Mouse (Mus musculus) liver, postnatal 0 days (tissue): ENCODE results near the gene Itm2b.

Source experiments
- CTCF ChIP-seq: sonication (generic); IDR thresholded peaks from 2 replicates; pipeline ENCODE4 v1.5.1; 2016; ENCODE audit warnings: antibody characterized with exemption, low read depth
- EP300 ChIP-seq: IDR thresholded peaks from 2 replicates; pipeline ENCODE4 v1.6.1; 2016; ENCODE audit warnings: antibody characterized with exemption, low read depth, mild to moderate bottlenecking

GRCm38 (mm10) chr14:73313396-73313795 lies 71.7 kb downstream of the Itm2b start:
- no peak for TF ChIP-seq CTCF
- peak; percentile 34; the same call in 1 of the 2 replicates for TF ChIP-seq EP300
